Mouse (Mus musculus) small intestine, adult 2 months (tissue): Measurements from ENCODE around the gene Cd300a. TPM values are rescaled to one million over a fixed set of nuclear protein-coding genes. Genes with fewer than 3 reads are reported as not detected.
"Not testable (repeated sequence)": the region's sequence is repeated elsewhere in the genome, so short reads cannot be mapped to it uniquely, and the experiment has no call there.

Source experiments
- H3K27ac ChIP-seq: fragments of 200-500 bp; 2 replicates; pipeline ENCODE4 v1.5.1; 2012; ENCODE audit warnings: low read depth, low read length, control low read depth, inconsistent platforms; ENCODE audit not compliant: insufficient read depth
- H3K27me3 ChIP-seq: fragments of 200-500 bp; 2 replicates; pipeline ENCODE4 v1.6.1; 2012; ENCODE audit warnings: mild to moderate bottlenecking, moderate library complexity, low read length, inconsistent platforms; ENCODE audit not compliant: control insufficient read depth, insufficient read depth
- H3K36me3 ChIP-seq: fragments of 200-500 bp; 2 replicates; pipeline ENCODE4 v1.6.1; 2012; ENCODE audit warnings: mild to moderate bottlenecking, low read length, control low read depth, inconsistent platforms; ENCODE audit not compliant: control insufficient read depth, insufficient read depth
- H3K4me1 ChIP-seq: fragments of 200-500 bp; 2 replicates; pipeline ENCODE4 v1.6.1; 2012; ENCODE audit warnings: low read length, inconsistent platforms, mixed read lengths; ENCODE audit not compliant: control insufficient read depth, insufficient read depth, insufficient read length
- H3K4me3 ChIP-seq: fragments of 200-500 bp; 2 replicates; pipeline ENCODE4 v1.5.1; 2012; ENCODE audit warnings: low read depth, mild to moderate bottlenecking, control low read depth, inconsistent platforms, low read length, moderate library complexity
- CTCF ChIP-seq: fragments of 200-500 bp; IDR thresholded peaks from 2 replicates; pipeline ENCODE4 v1.5.1; 2012; ENCODE audit warnings: low read depth, mild to moderate bottlenecking, control low read depth, inconsistent platforms, low read length, moderate library complexity, mixed read lengths; ENCODE audit not compliant: insufficient replicate concordance, insufficient read length; ENCODE audit errors: extremely low read depth
- POLR2A ChIP-seq: fragments of 200-500 bp; IDR thresholded peaks from 2 replicates; pipeline ENCODE4 v1.6.1; 2012; ENCODE audit warnings: low read depth, mild to moderate bottlenecking, control low read depth, inconsistent platforms, low read length, moderate library complexity
- WGBS: fragments of 180-500 bp; shearing (Covaris S2); methylation state at CpG from one replicate; pipeline ENCODE4 v1.1.7; 2018; 5-methylcytosine and 5-hydroxymethylcytosine counted together
- polyA plus RNA-seq: library from polyadenylated mRNA; depleted of rRNA; stranded (reverse); fragments of >200 nt; gene quantifications from 2 replicates; pipeline ENCODE4 v1.2.3, GENCODE M21; 2012

Cd300a gene
- polyA plus RNA-seq, 1 experiment, result 0.91 TPM

DNA sequence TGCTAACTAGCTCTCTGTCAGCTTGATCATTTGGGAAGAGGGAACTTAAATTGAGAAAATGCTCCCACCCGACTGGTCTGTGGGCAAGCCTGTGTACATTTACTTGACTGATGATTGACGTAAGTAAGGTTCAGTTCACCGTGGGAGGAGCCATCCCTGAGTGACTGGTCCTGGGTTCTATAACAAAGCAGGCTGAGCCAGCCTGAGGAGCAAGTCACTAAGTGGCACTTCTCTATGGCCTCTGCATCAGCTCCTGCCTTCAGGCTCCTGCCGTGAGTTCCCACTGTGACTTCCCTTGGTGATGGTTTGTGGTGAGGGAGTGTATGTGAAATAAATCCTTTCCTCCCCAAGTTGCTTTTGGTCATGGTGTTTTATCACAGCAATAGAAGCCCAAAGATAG, 18.2 kb downstream of the Cd300a start:
- WGBS, result 49% methylated on average over 4 of the region's 4 CpGs
- no peak for TF ChIP-seq CTCF
- no peak for TF ChIP-seq POLR2A
- Histone ChIP-seq H3K27ac (peak overlapping the region; percentile 40; the same call in 1 of the 2 replicates), H3K4me1 (no peaks in the 10 kb centered on the region), H3K36me3 (no peaks in the 10 kb centered on the region), H3K4me3 (no peak overlapping the region), H3K27me3 (no peaks in the 10 kb centered on the region)

DNA sequence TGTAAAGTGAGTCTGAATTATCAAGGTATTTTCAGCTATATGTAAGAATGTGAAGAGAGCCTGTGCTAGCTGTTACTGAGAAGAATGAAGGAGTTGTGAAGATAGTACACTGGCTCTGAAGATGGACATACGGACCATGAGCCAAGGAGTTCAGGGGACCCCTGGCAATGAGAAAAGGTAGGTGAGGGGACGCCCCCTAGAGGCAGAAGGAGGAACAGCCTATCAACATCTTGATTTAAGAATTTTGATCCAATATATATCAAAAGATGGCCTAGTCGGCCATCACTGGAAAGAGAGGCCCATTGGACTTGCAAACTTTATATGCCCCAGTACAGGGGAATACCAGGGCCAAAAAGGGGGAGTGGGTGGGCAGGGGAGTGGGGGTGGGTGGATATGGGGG, 19.7 kb downstream of the Cd300a start:
- H3K4me1 ChIP-seq, H3K27ac ChIP-seq: not testable (repeated sequence)
- WGBS, result 42% methylated on average over 3 of the region's 3 CpGs

GRCm38 (mm10) chr11:114912847-114913246, 23.0 kb downstream of the Cd300a start:
- no peaks in the 10 kb centered on the region for H3K4me1 ChIP-seq
- H3K27ac ChIP-seq, result no peak overlapping the region
- no peaks in the 10 kb centered on the region for H3K36me3 ChIP-seq
- no peaks in the 10 kb centered on the region for H3K27me3 ChIP-seq
- H3K4me3 ChIP-seq, result no peak overlapping the region
- no peak for TF ChIP-seq POLR2A
- TF ChIP-seq CTCF, result peak; percentile 81; the same call in 1 of the 2 replicates
- 5% methylated on average over 9 of the region's 9 CpGs for WGBS

More for the DNA sequence above, 19.7 kb downstream of the Cd300a start:
- H3K4me3 ChIP-seq, H3K36me3 ChIP-seq, H3K27me3 ChIP-seq: not testable (repeated sequence)
- TF ChIP-seq CTCF, result peak; percentile 29; the same call in 1 of the 2 replicates

- Histone ChIP-seq H3K27ac (no peak overlapping the region), H3K36me3 (no peaks in the 10 kb centered on the region), H3K4me3 (no peak overlapping the region), H3K27me3 (no peaks in the 10 kb centered on the region), H3K4me1 (no peaks in the 10 kb centered on the region)
- 32% methylated on average over 7 of the region's 7 CpGs for WGBS
- TF ChIP-seq CTCF, result no peak
- no peak for TF ChIP-seq POLR2A
Observed at GRCm38 (mm10) chr11:114914978-114915377, 25.1 kb downstream of the Cd300a start.

DNA sequence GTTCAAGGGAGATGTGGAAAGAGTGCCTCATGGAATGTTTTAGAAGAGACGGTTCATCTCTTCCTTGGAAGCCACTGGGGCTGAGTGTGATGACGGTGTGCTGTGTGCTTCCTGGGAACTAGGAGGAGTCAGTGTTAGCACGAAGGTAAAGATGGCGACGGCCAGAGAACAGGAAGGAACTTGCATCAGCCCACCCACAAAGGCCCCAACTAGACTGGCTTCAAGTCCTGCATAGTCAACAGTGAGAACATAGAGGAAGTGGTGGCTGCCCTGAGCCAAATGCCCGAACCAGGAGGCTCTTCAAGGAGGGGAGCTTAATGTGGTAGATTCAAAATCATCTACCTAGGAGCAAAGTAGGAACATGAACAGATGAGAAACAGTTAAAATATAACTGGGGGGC, 27.3 kb downstream of the Cd300a start:
- Histone ChIP-seq H3K27ac (no peak overlapping the region; the same call in 1 of the 2 replicates), H3K27me3 (no peaks in the 10 kb centered on the region), H3K4me1 (no peaks in the 10 kb centered on the region), H3K36me3 (no peaks in the 10 kb centered on the region), H3K4me3 (no peak overlapping the region)
- WGBS, result 69% methylated on average over 6 of the region's 6 CpGs
- TF ChIP-seq CTCF (no peak), POLR2A (no peak)

- 74% methylated on average over 4 of the region's 4 CpGs for WGBS
- Histone ChIP-seq H3K27ac (no peak overlapping the region), H3K27me3 (no peaks in the 10 kb centered on the region), H3K36me3 (no peaks in the 10 kb centered on the region), H3K4me3 (no peak overlapping the region), H3K4me1 (no peaks in the 10 kb centered on the region)
- no peak for TF ChIP-seq CTCF
- TF ChIP-seq POLR2A, result no peak
Observed at GRCm38 (mm10) chr11:114922439-114922838, 32.6 kb downstream of the Cd300a start.

GRCm38 (mm10) chr11:114923961-114924360, 34.1 kb downstream of the Cd300a start:
- Histone ChIP-seq H3K27me3 (no peaks in the 10 kb centered on the region), H3K27ac (no peak overlapping the region), H3K4me1 (no peaks in the 10 kb centered on the region), H3K4me3 (no peak overlapping the region), H3K36me3 (no peaks in the 10 kb centered on the region)
- 73% methylated on average over 4 of the region's 4 CpGs for WGBS
- TF ChIP-seq CTCF (peak; percentile 63; the same call in 1 of the 2 replicates), POLR2A (no peak)

GRCm38 (mm10) chr11:114929581-114929980, 39.7 kb downstream of the Cd300a start:
- TF ChIP-seq CTCF, result no peak
- no peak for TF ChIP-seq POLR2A
- no peaks in the 10 kb centered on the region for H3K27me3 ChIP-seq
- no peak overlapping the region for H3K4me3 ChIP-seq
- 76% methylated on average over 2 of the region's 2 CpGs for WGBS
- no peaks in the 10 kb centered on the region for H3K36me3 ChIP-seq
- no peaks in the 10 kb centered on the region for H3K4me1 ChIP-seq
- no peak overlapping the region for H3K27ac ChIP-seq
